Mouse (Mus musculus): ENCODE results near the gene Khdc4.

DNA sequence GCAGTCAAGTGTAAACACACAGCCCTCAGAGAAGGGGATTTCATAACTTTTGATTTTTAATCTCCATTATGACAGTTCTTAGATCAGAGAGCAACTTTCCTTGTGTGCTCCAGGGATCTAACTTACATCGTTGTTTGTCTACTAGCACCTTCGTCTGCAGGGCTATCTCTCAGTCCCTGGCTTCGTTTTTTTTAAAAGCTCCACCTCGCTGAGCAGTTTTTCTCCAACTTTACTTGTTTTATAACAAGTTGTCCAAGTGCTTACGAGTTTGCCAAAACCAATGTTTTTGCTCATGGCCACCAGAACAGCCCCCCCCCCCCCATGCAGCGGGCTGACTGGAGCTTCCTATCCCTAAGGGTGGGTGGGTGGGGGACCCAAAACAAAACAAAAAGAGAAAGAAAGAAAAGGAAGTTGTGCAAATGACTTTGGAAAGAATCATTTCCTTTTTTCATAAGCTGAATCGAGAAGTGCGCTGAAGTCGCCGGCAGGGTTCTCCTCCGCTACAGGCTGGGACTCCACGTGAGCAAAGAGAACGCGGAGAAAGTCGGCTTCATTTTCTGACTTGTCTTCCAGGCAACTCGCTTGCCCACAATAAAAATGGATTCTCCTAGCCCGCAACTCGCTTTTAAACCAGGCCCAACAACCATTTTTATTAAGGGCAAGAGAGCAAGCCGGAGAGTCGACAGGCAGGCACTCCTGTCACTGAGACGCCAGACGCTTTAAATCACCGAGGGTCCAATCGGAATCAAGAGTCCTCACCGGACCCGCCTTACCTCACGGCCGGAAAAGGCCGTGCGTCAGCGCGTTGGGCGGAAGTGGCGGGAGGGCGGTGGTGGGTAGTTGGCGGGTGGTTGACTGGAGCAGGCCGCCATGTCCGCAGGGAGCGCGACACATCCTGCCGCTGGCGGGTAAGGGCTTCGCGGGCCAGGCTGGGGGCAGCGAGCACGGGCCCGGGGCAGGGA, at the start of gene Khdc4:
- TF ChIP-seq POLR2A (IDR thresholded peaks at IDR 0.05; ENCODE audit: insufficient read depth, low read depth, low read length) (peak; percentile 75; the same call in 1 of the 2 replicates), CTCF (IDR thresholded peaks at IDR 0.05; ENCODE audit: insufficient read depth, low read depth, low read length) (peak; percentile 10; the same call in 1 of the 2 replicates)
